Mouse (Mus musculus) monocyte, adult 59 days (primary cell): Measurements from ENCODE around the gene Gsg1. TPM values are rescaled to one million over a fixed set of nuclear protein-coding genes. Genes with fewer than 3 reads are reported as not detected.

Source experiments
- total RNA-seq, 2 experiments: library from RNA; stranded (reverse); gene quantifications; one replicate each; pipeline ENCODE4 v1.2.4; 2023

The Gsg1 gene
- total RNA-seq = 1 to 10 TPM; 1.5 to 1.6 TPM

GRCm38 (mm10) chr6:135254153-135254552 is at the start of gene Gsg1:
Gsg1 (minus strand) TSS chr6:135254351.

GRCm38 (mm10) chr6:135197921-135198532 is 56.1 kb downstream of the Gsg1 start, which contains the start of the genes Fam234b and Hebp1:
Fam234b (plus strand) TSS chr6:135197977.
Hebp1 (minus strand) TSS chr6:135198022.

Other genes starting within 250 kb of the Gsg1 start
- 10 to 100 TPM; 76.2 to 79.9 TPM for gene Ddx47, start 242.7 kb downstream of the Gsg1 start, total RNA-seq
- gene Gprc5a, start 188.7 kb downstream of the Gsg1 start, total RNA-seq = 1 to 10 TPM; 1.8 to 4.9 TPM
- not detected for gene Gprc5d, start 136.1 kb downstream of the Gsg1 start, total RNA-seq
- gene Fam234b, start 56.4 kb downstream of the Gsg1 start, total RNA-seq = 10 to 100 TPM; 18.7 to 33.4 TPM
- gene Hebp1, start 56.3 kb downstream of the Gsg1 start, total RNA-seq = 100 to 1,000 TPM; 149 to 170 TPM
- gene Pbp2, start 56.1 kb upstream of the Gsg1 start, total RNA-seq = not detected
- 10 to 100 TPM; 92.6 to 97.8 TPM for gene Emp1, start 108.2 kb upstream of the Gsg1 start, total RNA-seq